Mouse (Mus musculus) neural tube, embryonic 15.5 days (tissue): ENCODE data around the gene Ldb3. TPM values are rescaled to one million over a fixed set of nuclear protein-coding genes. Genes with fewer than 3 reads are reported as not detected.

ENCODE experiments used
- ATAC-seq: fragments of 200-750 bp; cut with Nextera tagmentation; 2 replicates; pipeline ENCODE4 v1.8.0; 2017; ENCODE audit warnings: mild to moderate bottlenecking, moderate TSS enrichment, moderate library complexity; ENCODE audit not compliant: low FRiP score
- H3K27ac ChIP-seq: fragments of 300-500 bp; sonication (generic); replicated peaks from 2 replicates; pipeline ENCODE4 v1.5.1; 2015; ENCODE audit warnings: mild to moderate bottlenecking, inconsistent platforms
- H3K27me3 ChIP-seq: fragments of 300-500 bp; sonication (generic); replicated peaks from 2 replicates; pipeline ENCODE4 v1.6.1; 2015; ENCODE audit warnings: inconsistent platforms
- H3K36me3 ChIP-seq: fragments of 300-500 bp; sonication (generic); 2 replicates; pipeline ENCODE4 v1.6.1; 2015; ENCODE audit warnings: inconsistent platforms
- H3K4me1 ChIP-seq: fragments of 300-500 bp; sonication (generic); 2 replicates; pipeline ENCODE4 v1.6.1; 2015; ENCODE audit warnings: inconsistent platforms
- H3K4me2 ChIP-seq: fragments of 300-500 bp; sonication (generic); 2 replicates; pipeline ENCODE4 v1.6.1; 2015; ENCODE audit warnings: inconsistent platforms, mild to moderate bottlenecking, moderate library complexity
- H3K4me3 ChIP-seq: fragments of 300-500 bp; sonication (generic); replicated peaks from 2 replicates; pipeline ENCODE4 v1.5.1; 2015; ENCODE audit warnings: mild to moderate bottlenecking, inconsistent platforms
- H3K9ac ChIP-seq: fragments of 300-500 bp; sonication (generic); replicated peaks from 2 replicates; pipeline ENCODE4 v1.6.1; 2015; ENCODE audit warnings: mild to moderate bottlenecking, inconsistent platforms
- H3K9me3 ChIP-seq: fragments of 300-500 bp; sonication (generic); replicated peaks from 2 replicates; pipeline ENCODE4 v1.6.1; 2016; ENCODE audit warnings: inconsistent platforms
- WGBS: fragments of 180-500 bp; shearing (Covaris S2); methylation state at CpG from one replicate; pipeline ENCODE4 v1.1.7; 2015; ENCODE audit warnings: mixed read lengths; 5-methylcytosine and 5-hydroxymethylcytosine counted together
- polyA plus RNA-seq: library from polyadenylated mRNA; unstranded; fragments of >200 nt; fragmentation: Nextera tagmentation; extraction: Ambion mirVana; gene quantifications from 2 replicates; pipeline ENCODE4 v1.2.1, GENCODE M21; 2015

Gene Ldb3
- polyA plus RNA-seq, 1 experiment from 2014 or later = 4.9 TPM

- no peaks in the 10 kb centered on the region for H3K9me3 ChIP-seq
- peak overlapping the region; percentile 71 for H3K4me3 ChIP-seq
- H3K36me3 ChIP-seq = no peaks in the 10 kb centered on the region
- peaks cover 14% of the 10 kb centered on the region for H3K4me1 ChIP-seq
- WGBS = under 1% methylated on average over 55 of the region's 55 CpGs
- no peaks in the 10 kb centered on the region; the same call in 1 of the 2 replicates for H3K27me3 ChIP-seq
- peak overlapping the region; percentile 93 for H3K9ac ChIP-seq
- H3K4me2 ChIP-seq = peak overlapping the region; percentile 87
- peak overlapping the region; percentile 87 for H3K27ac ChIP-seq
- ATAC-seq = peak; percentile 95
These were observed 39.3 kb downstream of the Ldb3 start for GRCm38 (mm10) chr14:34549004-34549671.

- H3K4me1 ChIP-seq = peaks cover 14% of the 10 kb centered on the region
- H3K9me3 ChIP-seq = no peaks in the 10 kb centered on the region
- peak; percentile 73 for ATAC-seq
- peak overlapping the region; percentile 71 for H3K4me3 ChIP-seq
- no peaks in the 10 kb centered on the region; the same call in 1 of the 2 replicates for H3K27me3 ChIP-seq
- 1% methylated on average over 26 of the region's 27 CpGs for WGBS
- peak overlapping the region; percentile 87 for H3K4me2 ChIP-seq
- peak overlapping the region; percentile 87 for H3K27ac ChIP-seq
- H3K36me3 ChIP-seq = no peaks in the 10 kb centered on the region
- H3K9ac ChIP-seq = peak overlapping the region; percentile 93
These were observed 40.0 kb downstream of the Ldb3 start for GRCm38 (mm10) chr14:34548391-34549001.

DNA sequence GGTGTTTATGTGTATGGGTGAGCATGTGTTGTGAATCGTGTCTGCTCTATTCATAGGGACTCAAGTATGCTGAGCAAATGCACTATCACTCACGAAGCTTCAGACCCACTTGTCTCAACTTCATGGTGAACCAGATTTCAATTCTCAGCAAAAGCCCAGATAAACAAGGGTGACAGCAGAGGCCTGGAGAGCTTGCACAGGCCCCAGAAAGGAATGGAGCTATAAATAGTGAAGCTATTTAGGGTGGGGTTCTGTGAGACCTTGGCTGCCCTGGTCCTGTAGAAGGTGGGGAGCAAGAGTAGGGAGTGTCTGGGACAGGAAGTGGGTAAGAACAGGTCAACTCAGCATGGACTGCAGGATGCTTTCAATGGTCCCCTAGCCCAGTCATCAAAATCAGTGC is 43.9 kb downstream of the Ldb3 start:
- Histone ChIP-seq H3K4me2 (no peak overlapping the region), H3K4me3 (no peak overlapping the region), H3K4me1 (peaks cover 10% of the 10 kb centered on the region), H3K36me3 (no peaks in the 10 kb centered on the region), H3K9me3 (no peaks in the 10 kb centered on the region), H3K9ac (no peak overlapping the region), H3K27me3 (no peaks in the 10 kb centered on the region; the same call in 1 of the 2 replicates), H3K27ac (no peak overlapping the region)
- WGBS = 86% methylated on average over 2 of the region's 2 CpGs
- no peak for ATAC-seq

DNA sequence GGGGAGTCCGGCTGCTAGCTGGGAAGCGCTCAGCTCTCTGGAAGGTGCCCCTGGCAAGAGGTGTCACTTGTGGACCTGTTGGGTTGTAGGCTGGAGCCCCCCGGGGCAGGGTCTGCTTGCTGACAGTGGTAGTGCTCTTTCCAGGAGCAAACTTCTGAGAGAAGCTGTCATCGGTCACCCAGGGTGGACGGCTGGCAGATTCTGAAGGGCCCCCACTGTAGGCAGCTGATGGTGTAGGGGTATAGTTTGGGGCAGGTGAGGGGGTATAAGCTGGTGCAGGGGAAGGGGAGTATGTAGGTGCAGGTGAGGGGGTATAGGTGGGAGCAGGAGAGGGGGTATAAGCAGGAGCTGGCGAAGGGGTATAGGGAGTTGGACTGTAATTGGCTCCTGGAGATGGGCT is 44.5 kb downstream of the Ldb3 start:
- Histone ChIP-seq H3K4me2 (no peak overlapping the region), H3K9me3 (no peaks in the 10 kb centered on the region), H3K27ac (no peak overlapping the region), H3K4me1 (peaks cover 9% of the 10 kb centered on the region), H3K36me3 (no peaks in the 10 kb centered on the region), H3K4me3 (no peak overlapping the region), H3K9ac (no peak overlapping the region), H3K27me3 (no peaks in the 10 kb centered on the region; the same call in 1 of the 2 replicates)
- WGBS = 88% methylated on average over 6 of the region's 6 CpGs
- no peak for ATAC-seq

DNA sequence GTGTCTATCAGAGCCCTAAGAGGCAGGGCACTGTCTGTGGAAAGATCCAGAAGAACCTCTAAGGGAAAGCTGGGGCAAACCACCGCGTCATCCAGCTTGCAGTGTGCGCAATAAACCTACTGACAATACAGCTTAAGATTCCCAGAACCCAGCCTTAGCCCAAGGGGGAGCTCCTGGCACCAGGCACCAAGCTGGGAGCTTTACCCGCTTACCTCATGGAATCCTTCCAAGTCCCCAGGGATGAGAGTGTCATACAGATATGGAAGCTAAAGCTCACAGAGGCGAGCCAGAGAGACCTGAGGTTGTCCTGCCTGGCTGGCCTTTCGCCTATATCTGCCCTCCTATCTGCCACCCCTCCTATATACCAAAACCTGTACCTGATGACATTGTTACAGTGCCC is 44.9 kb downstream of the Ldb3 start:
- H3K27ac ChIP-seq = no peak overlapping the region
- H3K4me1 ChIP-seq = peaks cover 9% of the 10 kb centered on the region
- no peak overlapping the region for H3K9ac ChIP-seq
- no peaks in the 10 kb centered on the region for H3K36me3 ChIP-seq
- 79% methylated on average over 6 of the region's 6 CpGs for WGBS
- no peak overlapping the region for H3K4me2 ChIP-seq
- no peaks in the 10 kb centered on the region; the same call in 1 of the 2 replicates for H3K27me3 ChIP-seq
- no peaks in the 10 kb centered on the region for H3K9me3 ChIP-seq
- no peak overlapping the region for H3K4me3 ChIP-seq
- ATAC-seq = no peak

GRCm38 (mm10) chr14:34541896-34542295 is 46.6 kb downstream of the Ldb3 start:
- Histone ChIP-seq H3K9ac (no peak overlapping the region), H3K4me3 (no peak overlapping the region), H3K36me3 (no peaks in the 10 kb centered on the region), H3K27me3 (no peaks in the 10 kb centered on the region; the same call in 1 of the 2 replicates), H3K27ac (no peak overlapping the region), H3K9me3 (no peaks in the 10 kb centered on the region), H3K4me1 (no peaks in the 10 kb centered on the region), H3K4me2 (no peak overlapping the region)
- 74% methylated on average over 5 of the region's 5 CpGs for WGBS
- ATAC-seq = no peak

DNA sequence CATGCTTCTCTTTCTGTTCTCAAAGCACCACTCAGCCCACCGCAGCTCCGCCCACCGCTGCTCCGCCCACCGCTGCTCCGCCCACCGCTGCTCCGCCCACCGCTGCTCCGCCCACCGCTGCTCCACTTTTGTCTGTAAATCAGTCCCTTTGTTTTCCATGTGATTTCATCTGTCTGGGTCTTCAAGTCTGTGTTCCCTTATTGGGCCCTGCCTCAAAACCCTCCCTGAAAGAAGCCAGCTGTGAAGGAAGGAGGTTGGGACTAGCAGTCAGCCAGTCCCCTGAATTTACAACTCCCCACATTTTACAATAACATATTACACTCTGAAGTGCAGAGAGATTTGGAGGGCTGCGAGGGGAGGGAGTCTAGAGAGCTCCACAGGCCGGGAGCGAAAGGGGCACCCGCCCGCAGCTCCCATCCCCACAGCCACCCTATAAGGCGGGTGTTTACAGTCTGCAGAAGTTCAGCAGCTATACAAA is 47.8 kb downstream of the Ldb3 start:
- no peaks in the 10 kb centered on the region for H3K9me3 ChIP-seq
- H3K4me1 ChIP-seq = no peaks in the 10 kb centered on the region
- peak overlapping the region; percentile 22 for H3K4me2 ChIP-seq
- H3K4me3 ChIP-seq = no peak overlapping the region
- H3K27me3 ChIP-seq = no peaks in the 10 kb centered on the region; the same call in 1 of the 2 replicates
- no peak overlapping the region for H3K9ac ChIP-seq
- no peaks in the 10 kb centered on the region for H3K36me3 ChIP-seq
- H3K27ac ChIP-seq = no peak overlapping the region
- 13% methylated on average over 15 of the region's 17 CpGs for WGBS
- ATAC-seq = peak; percentile 31; the same call in 1 of the 2 replicates

DNA sequence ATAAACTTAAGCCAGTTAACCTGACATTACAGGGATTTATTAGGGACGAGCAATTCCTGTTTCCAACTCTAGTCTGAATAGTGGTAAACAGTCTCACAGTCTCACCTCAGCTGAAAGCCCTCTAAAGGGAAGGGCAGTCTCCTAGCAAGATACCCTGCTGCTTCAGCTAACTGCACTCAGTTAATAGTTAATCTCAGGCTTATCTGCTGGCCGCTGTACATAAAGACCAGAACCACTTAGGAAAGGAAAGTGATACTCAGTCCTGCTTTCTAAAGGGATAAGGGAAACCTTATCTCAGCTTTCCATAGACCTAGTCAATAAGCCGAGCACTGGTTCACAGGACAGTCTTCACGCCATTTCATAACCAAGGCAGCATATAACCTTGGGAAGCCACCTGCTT is 52.6 kb downstream of the Ldb3 start:
- Histone ChIP-seq H3K9ac (no peak overlapping the region), H3K36me3 (no peaks in the 10 kb centered on the region), H3K27me3 (no peaks in the 10 kb centered on the region), H3K4me3 (no peak overlapping the region), H3K9me3 (no peaks in the 10 kb centered on the region), H3K4me1 (no peaks in the 10 kb centered on the region), H3K4me2 (no peak overlapping the region), H3K27ac (no peak overlapping the region)
- 51% methylated on average over 4 of the region's 4 CpGs for WGBS
- no peak for ATAC-seq

DNA sequence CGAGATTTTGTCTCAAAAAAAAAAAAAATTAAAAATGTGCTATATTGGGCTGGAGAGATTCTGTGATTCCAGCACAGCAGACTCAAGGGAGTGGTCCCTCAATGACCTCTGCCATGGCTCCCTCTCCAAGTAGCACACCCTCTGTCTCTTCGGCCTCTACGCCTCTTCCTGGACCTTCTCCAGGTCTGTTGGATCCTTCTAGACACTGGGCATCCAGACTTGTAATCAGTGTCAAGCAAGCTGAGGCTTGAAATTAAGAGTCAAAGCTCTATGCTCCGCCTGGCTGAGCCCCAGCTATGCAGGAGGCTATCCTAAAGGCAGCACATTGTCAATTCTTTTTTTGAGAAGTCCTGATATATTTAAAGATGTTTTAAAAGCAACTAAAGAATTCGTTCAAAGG is 54.9 kb downstream of the Ldb3 start:
- Histone ChIP-seq H3K27ac (no peak overlapping the region), H3K4me1 (no peaks in the 10 kb centered on the region), H3K9me3 (no peaks in the 10 kb centered on the region), H3K4me2 (no peak overlapping the region), H3K27me3 (no peaks in the 10 kb centered on the region), H3K4me3 (no peak overlapping the region), H3K36me3 (no peaks in the 10 kb centered on the region), H3K9ac (no peak overlapping the region)
- ATAC-seq = no peak
- WGBS = 84% methylated on average over 5 of the region's 5 CpGs

GRCm38 (mm10) chr14:34532536-34532935 is 55.9 kb downstream of the Ldb3 start:
- H3K4me3 ChIP-seq = no peak overlapping the region
- 83% methylated on average over 6 of the region's 6 CpGs for WGBS
- no peaks in the 10 kb centered on the region for H3K36me3 ChIP-seq
- no peaks in the 10 kb centered on the region for H3K9me3 ChIP-seq
- no peak for ATAC-seq
- no peak overlapping the region for H3K9ac ChIP-seq
- H3K27ac ChIP-seq = no peak overlapping the region
- no peak overlapping the region for H3K4me2 ChIP-seq
- no peaks in the 10 kb centered on the region for H3K4me1 ChIP-seq
- 0 out of 2 replicates have a peak, but pooled peaks cover 2% of the 10 kb centered on the region for H3K27me3 ChIP-seq

GRCm38 (mm10) chr14:34528804-34529203 is 59.7 kb downstream of the Ldb3 start:
- ATAC-seq = no peak
- Histone ChIP-seq H3K4me2 (no peak overlapping the region), H3K36me3 (no peaks in the 10 kb centered on the region), H3K9me3 (no peaks in the 10 kb centered on the region), H3K9ac (no peak overlapping the region), H3K27me3 (0 out of 2 replicates have a peak, but pooled peaks cover 2% of the 10 kb centered on the region), H3K4me3 (no peak overlapping the region), H3K27ac (no peak overlapping the region), H3K4me1 (no peaks in the 10 kb centered on the region)
- 76% methylated on average over 8 of the region's 8 CpGs for WGBS

- no peaks in the 10 kb centered on the region for H3K9me3 ChIP-seq
- 87% methylated on average over 8 of the region's 8 CpGs for WGBS
- H3K27ac ChIP-seq = no peak within 1 kb of the TSS
These were observed 65.8 kb downstream of the Ldb3 start, which contains the start of gene 9230112D13Rik for GRCm38 (mm10) chr14:34522701-34523100. Gene 9230112D13Rik, minus strand, starts transcription at chr14:34522801.

More at GRCm38 (mm10) chr14:34522701-34523100, 65.8 kb downstream of the Ldb3 start, which contains the start of gene 9230112D13Rik:
- Histone ChIP-seq H3K4me2 (no peak within 1 kb of the TSS), H3K4me1 (no peaks in the 10 kb centered on the region), H3K4me3 (no peak within 1 kb of the TSS), H3K9ac (no peak within 1 kb of the TSS), H3K36me3 (no peaks in the 10 kb centered on the region), H3K27me3 (no peaks in the 10 kb centered on the region; the same call in 1 of the 2 replicates)
- ATAC-seq = no peak
